In genomic region chr10:99608477-99608876, GRCm38 (mm10) we compare ENCODE assay signal across 26 mouse cellular contexts.
DNase-seq lines count a peak whose midpoint lies in the region; ATAC-seq lines count a peak whose summit lies in the region.
"Had no signal": no experiment of that assay in that cellular context is flagged by ENCODE, and none has a peak within 500 bp of the region (broad histone marks: within the 10 kb centered on the region; RNA-seq: fewer than 3 reads in every experiment).

No protein-coding gene starts in this region.

- no peak overlapping the region for H3K27ac ChIP-seq in midbrain, embryonic 11.5 days (ENCODE audit: low read depth, low read length)
- H3K27ac ChIP-seq in midbrain, embryonic 13.5 days, result no peak overlapping the region
- H3K27ac ChIP-seq in neural tube, embryonic 15.5 days (replicated peaks), result no peak overlapping the region
- H3K27ac ChIP-seq: embryonic facial prominence, embryonic 12.5 days; embryonic facial prominence, embryonic 15.5 days; forebrain, embryonic 12.5 days; forebrain, embryonic 15.5 days; heart, adult 2 months; heart, embryonic 10.5 days; heart, embryonic 13.5 days; hindbrain, embryonic 15.5 days had no signal

- ATAC-seq in midbrain, embryonic 11.5 days (ENCODE audit: low FRiP score), result no peak
- no peak for ATAC-seq in midbrain, embryonic 13.5 days
- ATAC-seq in CD4-positive, CD25-positive, alpha-beta regulatory T cell, adult 4 months, result peak; percentile 41
- ATAC-seq in neural tube, embryonic 15.5 days (ENCODE audit: low FRiP score), result no peak
- ATAC-seq: forebrain, embryonic 15.5 days had no signal

- peak; percentile 31 to 33 for DNase-seq in cerebellum, postnatal 10 days
- DNase-seq in cerebellum, postnatal 4 days (ENCODE audit: low spot score in 2 of 2), result no peak
- DNase-seq in midbrain, embryonic 11.5 days (ENCODE audit: low spot score, missing footprints), result peak; percentile 72
- DNase-seq in retina, embryonic 14.5 days (ENCODE audit: low spot score), result peak; percentile 49
- no peak for DNase-seq in layer of hippocampus, postnatal 36 days
- DNase-seq: adrenal gland, adult 2 months; adrenal gland, postnatal 14 days; cerebellum, adult 11-12 months; cerebellum, adult 8-10 months; gastrocnemius, postnatal 10 days; gastrocnemius, postnatal 36 days; heart, adult 2 months; heart, postnatal 14 days; heart, postnatal 4 days had no signal

- H3K4me2 ChIP-seq in midbrain, embryonic 11.5 days, result no peak overlapping the region
- no peak overlapping the region for H3K4me2 ChIP-seq in midbrain, embryonic 13.5 days (replicated peaks)
- no peak overlapping the region for H3K4me2 ChIP-seq in neural tube, embryonic 15.5 days
- H3K4me2 ChIP-seq: embryonic facial prominence, embryonic 12.5 days; embryonic facial prominence, embryonic 15.5 days; forebrain, embryonic 12.5 days; forebrain, embryonic 15.5 days; heart, embryonic 13.5 days; hindbrain, embryonic 15.5 days had no signal

- H3K4me1 ChIP-seq in midbrain, embryonic 11.5 days (ENCODE audit: control insufficient read depth, insufficient read depth, low read length), result no peaks in the 10 kb centered on the region
- no peaks in the 10 kb centered on the region for H3K4me1 ChIP-seq in midbrain, embryonic 13.5 days (replicated peaks)
- H3K4me1 ChIP-seq in neural tube, embryonic 15.5 days, result no peaks in the 10 kb centered on the region
- H3K4me1 ChIP-seq: embryonic facial prominence, embryonic 12.5 days; embryonic facial prominence, embryonic 15.5 days; forebrain, embryonic 12.5 days; forebrain, embryonic 15.5 days; heart, embryonic 10.5 days; heart, embryonic 13.5 days; hindbrain, embryonic 15.5 days had no signal

- H3K9me3 ChIP-seq in midbrain, embryonic 11.5 days (ENCODE audit: control insufficient read depth, low read length), result no peaks in the 10 kb centered on the region
- no peaks in the 10 kb centered on the region for H3K9me3 ChIP-seq in midbrain, embryonic 13.5 days
- no peaks in the 10 kb centered on the region for H3K9me3 ChIP-seq in neural tube, embryonic 15.5 days (replicated peaks)
- H3K9me3 ChIP-seq: forebrain, embryonic 12.5 days; forebrain, embryonic 15.5 days; heart, embryonic 10.5 days; hindbrain, embryonic 15.5 days had no signal

- 86% methylated on average over 10 of the region's 10 CpGs for WGBS in midbrain, embryonic 11.5 days
- 86% methylated on average over 10 of the region's 10 CpGs for WGBS in midbrain, embryonic 13.5 days
- WGBS in neural tube, embryonic 15.5 days, result 85% methylated on average over 10 of the region's 10 CpGs

- no peaks in the 10 kb centered on the region for H3K36me3 ChIP-seq in midbrain, embryonic 11.5 days (ENCODE audit: control insufficient read depth, insufficient read depth, low read length)
- no peaks in the 10 kb centered on the region for H3K36me3 ChIP-seq in midbrain, embryonic 13.5 days
- no peaks in the 10 kb centered on the region for H3K36me3 ChIP-seq in neural tube, embryonic 15.5 days
- H3K36me3 ChIP-seq: embryonic facial prominence, embryonic 12.5 days; embryonic facial prominence, embryonic 15.5 days; forebrain, embryonic 12.5 days; forebrain, embryonic 15.5 days; heart, embryonic 10.5 days; heart, embryonic 13.5 days; hindbrain, embryonic 15.5 days had no signal

- H3K9ac ChIP-seq in midbrain, embryonic 11.5 days (ENCODE audit: low read length), result no peak overlapping the region
- H3K9ac ChIP-seq in midbrain, embryonic 13.5 days (replicated peaks), result no peak overlapping the region
- H3K9ac ChIP-seq in neural tube, embryonic 15.5 days (replicated peaks), result no peak overlapping the region
- H3K9ac ChIP-seq: embryonic facial prominence, embryonic 12.5 days; embryonic facial prominence, embryonic 15.5 days; forebrain, embryonic 12.5 days; forebrain, embryonic 15.5 days; heart, embryonic 13.5 days; hindbrain, embryonic 15.5 days had no signal

- no peaks in the 10 kb centered on the region for H3K27me3 ChIP-seq in midbrain, embryonic 11.5 days (ENCODE audit: control insufficient read depth, insufficient read depth, low read length)
- no peaks in the 10 kb centered on the region for H3K27me3 ChIP-seq in midbrain, embryonic 13.5 days
- no peaks in the 10 kb centered on the region for H3K27me3 ChIP-seq in neural tube, embryonic 15.5 days (replicated peaks)
- H3K27me3 ChIP-seq: CH12.LX; embryonic facial prominence, embryonic 12.5 days; embryonic facial prominence, embryonic 15.5 days; forebrain, embryonic 12.5 days; forebrain, embryonic 15.5 days; heart, embryonic 13.5 days; hindbrain, embryonic 15.5 days had no signal

- H3K4me3 ChIP-seq in midbrain, embryonic 11.5 days (ENCODE audit: low read depth, low read length), result no peak overlapping the region
- H3K4me3 ChIP-seq in midbrain, embryonic 13.5 days (replicated peaks), result no peak overlapping the region
- H3K4me3 ChIP-seq in neural tube, embryonic 15.5 days (replicated peaks), result no peak overlapping the region
- H3K4me3 ChIP-seq: embryonic facial prominence, embryonic 12.5 days; embryonic facial prominence, embryonic 15.5 days; erythroblast, embryonic 14.5 days; forebrain, embryonic 12.5 days; forebrain, embryonic 15.5 days; heart, adult 2 months; heart, embryonic 10.5 days; heart, embryonic 13.5 days; hindbrain, embryonic 15.5 days had no signal

Comparison
In these comparisons a context has a peak if more than half of its experiments do, and no peak if none do; other contexts are left out.
1. DNase-seq: peak in cerebellum, postnatal 10 days (2 of 2), midbrain, embryonic 11.5 days (single experiment) and retina, embryonic 14.5 days (single experiment); none in cerebellum, postnatal 4 days (0 of 2) and layer of hippocampus, postnatal 36 days (0 of 2).